Mouse (Mus musculus) frontal cortex, postnatal 36 days (tissue): Measurements from ENCODE around the gene Jak2.

Experiments
- DNase-seq, 2 experiments: peaks; one replicate each; pipeline ENCODE4 v3.0.0; 2022; ENCODE audit warnings: low spot score in 2 of 2

Jak2 gene

DNA sequence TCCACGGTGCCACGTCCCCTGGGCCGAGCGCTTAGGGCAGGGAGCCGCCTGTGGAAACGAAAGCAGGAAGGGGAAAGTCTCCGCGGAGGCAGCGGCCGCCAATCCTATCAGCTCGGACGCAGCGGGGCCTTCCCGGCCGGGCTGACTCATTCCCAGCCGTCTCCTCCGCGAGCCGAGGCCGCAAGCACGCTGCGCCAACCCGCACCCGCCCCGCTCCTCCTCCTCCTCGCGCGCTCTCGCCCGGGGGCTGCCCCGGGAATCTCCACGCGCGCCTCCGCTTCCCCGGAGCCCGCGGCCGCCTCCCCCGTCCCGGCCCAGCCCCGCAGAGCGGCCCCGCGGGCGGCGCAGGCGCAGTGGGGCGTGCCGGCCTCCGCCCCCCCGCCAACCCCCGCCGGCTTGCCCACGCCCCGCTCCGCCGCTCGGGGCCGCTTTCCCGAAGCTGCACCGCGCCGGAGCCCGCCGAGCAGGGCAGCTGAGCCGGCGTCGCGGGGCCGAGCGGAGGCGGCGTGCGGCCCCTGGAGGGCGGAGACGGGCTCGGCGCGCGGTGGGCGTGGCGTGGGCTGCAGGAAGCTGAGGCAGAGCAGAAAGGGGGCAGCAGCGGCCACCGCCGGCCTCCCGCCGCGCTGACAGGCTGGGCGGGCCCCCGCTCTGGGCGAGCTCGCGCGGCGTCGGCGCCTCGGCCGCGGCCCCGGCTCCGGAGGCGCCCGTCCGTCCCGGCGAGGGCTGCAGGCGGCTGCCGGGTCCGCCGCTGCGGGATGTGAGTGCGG is at the start of gene Jak2:
TSS of gene Jak2 (plus strand) at position 638 of the 767 bp plus-strand sequence.
- DNase-seq, result peak; percentile 80 to 84

DNA sequence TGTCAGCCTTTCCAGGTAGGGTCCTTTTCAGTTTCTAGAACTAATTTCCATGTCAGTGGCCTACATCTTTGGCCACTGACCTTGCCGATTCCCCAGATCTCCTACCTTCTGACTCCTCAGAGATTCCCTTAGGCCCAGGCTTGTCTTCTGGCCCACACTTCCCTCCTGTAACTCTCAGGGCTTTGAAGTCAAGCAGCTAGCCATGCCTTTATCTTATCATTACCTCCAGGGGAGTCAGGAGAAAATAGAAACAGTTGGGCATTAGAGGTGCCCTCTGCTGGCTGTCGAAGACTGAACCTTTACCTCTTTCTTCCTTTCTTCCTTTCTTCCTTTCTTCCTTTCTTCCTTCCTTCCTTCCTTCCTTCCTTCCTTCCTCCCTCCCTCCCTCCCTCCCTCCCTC is 48.3 kb upstream of the Jak2 start:
- DNase-seq, result no peak

DNA sequence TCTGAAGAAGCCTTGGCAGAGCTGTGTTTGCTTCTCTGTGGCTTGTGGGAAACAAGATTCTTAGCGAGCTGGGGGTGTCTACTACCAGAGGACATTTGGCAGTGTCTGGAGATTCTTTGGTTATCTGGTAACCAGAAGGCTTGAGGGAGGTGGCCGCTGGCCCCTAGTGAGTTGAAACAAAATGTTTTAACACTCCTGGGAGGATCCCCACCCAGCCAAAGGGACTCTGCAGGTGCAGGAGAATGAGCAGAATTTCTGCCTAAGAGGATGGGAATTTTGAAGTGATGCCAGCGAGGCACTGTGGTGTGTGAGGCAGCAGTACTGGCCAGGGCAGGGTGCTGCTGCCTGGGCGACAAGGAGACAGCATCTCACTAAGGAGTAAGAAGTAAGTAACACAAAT is 47.0 kb upstream of the Jak2 start:
- no peak for DNase-seq

DNA sequence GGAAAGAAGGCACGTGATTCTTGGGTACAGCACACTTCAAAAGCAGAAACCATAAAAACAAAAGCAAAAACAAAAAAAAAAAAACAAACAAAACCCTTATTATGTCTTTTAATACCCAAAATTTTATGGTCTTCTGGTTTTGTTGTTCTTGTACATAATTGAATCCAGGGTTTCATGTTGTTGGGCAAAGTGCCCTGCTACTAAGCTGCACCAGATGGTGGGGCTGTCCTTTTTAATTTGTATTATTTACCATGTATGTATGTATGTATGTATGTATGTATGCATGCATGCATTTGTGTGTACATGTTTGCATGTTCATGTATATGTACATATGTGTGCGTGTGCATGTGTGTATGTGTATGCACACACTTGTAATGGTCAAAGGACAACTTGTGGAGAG is 46.4 kb upstream of the Jak2 start:
- no peak for DNase-seq

DNA sequence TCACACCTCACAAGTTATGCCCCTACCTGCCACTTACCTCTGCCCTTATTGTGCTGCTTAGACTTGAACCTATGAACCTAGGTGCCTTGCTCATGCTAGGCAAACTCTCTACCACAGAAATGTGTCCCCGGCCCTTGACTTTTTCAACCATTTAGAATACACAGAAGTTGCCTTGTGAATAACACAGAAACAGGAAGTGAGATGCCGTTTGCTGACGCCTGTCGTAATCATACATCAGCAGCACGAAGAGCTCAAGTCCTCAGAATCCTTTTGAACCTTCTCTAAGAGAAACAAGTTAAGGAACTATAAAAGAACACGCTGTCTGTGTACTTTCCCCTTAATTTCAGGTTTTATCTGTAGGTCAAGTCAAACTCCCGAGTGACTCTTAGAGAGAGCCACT is 41.7 kb upstream of the Jak2 start:
- DNase-seq, result no peak

DNA sequence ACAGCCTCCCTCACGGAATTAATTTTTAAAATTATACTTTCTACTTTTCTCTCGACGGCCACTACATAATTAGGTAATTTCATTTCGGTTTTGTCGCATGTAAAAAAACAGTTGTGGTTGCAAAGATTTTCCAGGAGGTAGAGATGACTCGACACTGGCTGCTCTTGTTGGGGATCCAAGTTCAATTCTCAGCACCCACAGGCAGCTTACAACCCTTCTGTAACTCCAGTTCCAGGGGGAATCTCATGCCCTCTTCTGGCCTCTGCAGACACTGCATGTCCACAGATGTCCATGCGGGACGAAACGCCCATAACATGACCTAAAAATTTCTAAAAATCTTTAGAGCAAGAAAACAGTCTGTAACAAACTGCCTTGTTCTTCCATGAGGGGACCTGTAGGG is 41.3 kb upstream of the Jak2 start:
- DNase-seq, result no peak

DNA sequence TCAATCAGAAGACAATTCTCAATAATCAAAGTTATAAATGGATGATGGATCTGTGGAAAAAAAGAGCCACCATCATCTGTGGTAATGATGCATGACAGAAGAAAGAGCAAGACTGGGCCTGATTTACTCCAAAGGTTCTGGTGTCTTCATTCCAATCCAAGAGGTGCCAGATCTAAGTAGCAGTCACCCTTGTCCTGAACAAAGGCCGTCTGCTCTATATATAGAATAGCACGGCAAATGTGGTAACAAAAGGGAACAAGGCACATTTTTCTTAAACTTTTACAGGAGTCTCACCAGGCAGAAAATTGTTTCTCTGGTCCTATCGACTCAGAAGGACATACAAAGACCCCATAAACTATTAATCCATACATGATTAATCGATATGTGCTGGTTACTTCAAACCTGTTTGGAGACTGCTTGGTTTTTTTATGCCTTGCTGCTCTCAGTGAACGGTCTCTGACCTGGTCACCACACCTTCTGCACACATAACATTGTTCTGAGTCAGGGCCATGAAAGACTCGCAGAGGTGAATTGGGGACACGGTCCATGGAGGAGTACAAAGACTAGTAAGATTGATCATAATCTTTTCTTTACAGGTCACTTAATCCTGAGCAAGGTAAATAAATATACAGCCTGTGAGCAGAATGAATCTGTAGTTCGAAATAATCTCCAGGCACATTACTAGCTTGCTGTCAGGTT is 35.7 kb upstream of the Jak2 start:
- DNase-seq, result no peak

DNA sequence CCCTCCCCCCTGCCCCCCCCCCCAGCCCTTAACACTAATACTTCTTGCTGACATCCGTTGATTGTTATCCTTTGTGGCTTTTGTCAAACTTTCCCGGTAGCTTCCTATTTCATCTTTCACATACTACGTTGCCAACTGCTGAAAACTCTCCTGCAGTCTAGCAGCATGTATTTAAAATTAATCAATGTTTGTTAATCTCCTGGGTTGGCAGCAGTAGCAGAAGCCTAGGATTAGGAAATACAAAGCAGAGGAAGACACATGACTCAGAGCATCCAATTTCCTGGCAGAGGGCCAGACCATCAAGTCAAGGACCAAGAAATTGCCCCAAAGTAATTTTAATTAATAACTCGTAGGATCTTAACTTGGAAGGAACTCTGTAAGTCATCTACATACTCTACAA is 29.8 kb upstream of the Jak2 start:
- DNase-seq, result no peak

DNA sequence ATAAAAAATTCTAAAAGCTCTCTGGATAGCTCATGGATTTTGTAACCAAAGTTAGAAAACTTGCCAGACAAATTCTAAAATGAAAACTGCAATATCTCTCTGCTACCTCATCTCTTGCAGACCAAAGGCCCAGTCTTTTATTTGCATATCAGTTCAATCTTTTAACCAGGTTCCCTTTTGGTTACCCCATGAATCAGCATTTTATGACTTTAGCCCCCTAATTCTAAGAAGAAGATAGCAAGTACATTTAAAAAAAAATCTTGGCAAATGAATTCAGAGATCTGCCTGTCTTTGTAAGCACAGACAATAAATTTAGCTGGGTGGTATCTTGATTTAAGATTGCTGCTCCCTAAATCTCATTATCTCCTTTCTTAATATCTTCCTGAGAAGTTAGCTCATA is 26.7 kb upstream of the Jak2 start:
- DNase-seq, result no peak

DNA sequence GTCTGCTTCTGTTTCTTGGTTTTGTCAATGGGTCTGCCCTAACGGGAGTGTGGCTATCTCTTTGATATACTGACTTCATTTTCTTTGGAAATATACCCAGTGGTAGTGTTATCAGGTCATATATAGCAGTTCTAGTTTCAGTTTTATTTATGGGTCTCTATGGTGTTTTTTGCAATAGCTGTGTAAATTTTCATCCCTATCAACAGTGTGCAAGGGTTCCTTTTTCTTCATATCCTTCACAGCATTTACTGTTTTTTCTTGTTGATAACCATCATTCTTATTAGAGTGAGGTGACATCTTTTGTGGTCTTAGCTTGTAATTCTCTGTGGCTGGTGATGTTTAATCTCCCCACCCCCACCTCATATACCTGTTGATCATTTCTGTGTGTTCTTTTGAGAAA is 24.6 kb upstream of the Jak2 start:
- no peak for DNase-seq

DNA sequence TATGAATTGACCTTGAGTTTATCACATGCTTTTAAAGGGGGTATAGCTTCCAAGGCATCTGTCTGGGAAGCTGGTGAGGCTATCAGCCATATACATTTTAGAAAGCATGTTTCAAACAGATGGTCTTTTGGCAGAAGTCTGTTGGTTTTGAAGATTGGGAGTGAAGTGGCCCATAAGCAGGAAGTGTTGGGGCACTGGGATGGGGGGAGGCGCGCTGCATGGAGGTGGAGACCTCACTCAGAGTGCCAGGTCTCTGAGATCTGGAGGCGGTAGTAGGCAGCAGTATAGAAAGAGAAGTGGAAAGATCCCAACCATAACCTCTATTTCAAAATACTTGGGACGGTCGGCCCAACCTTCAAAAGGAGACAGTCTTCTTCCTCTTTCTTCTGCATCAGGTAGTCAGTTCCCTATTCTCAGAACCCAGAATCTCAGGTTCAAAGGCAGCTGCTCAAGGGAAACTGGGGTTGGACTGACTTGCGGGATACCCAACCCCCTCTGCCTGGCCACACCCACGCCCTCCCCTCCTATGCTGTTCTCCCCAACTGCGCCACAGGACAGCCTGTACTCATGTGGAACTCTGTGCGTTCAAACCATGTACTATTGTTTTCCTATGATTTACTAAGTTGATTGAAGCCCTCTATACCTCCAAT is 23.6 kb upstream of the Jak2 start:
- DNase-seq, result no peak

DNA sequence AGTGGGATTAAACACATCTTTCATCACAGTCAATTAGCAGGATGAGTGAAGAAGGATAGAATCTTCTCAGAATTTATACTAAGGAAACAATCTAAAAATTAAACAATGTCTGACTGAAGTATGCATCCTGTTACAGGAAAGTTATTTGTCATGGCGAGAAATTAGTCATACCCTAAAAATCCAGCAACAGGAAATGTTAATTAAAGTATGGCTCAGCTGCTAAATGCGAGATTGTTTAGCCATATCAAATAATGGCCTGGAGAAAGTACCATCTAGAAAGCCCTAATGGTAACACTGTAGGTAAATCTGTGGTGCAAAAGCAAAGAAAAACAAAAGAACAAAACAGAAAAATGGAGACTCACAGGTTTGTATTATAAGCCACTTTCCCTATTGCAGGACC is 22.6 kb upstream of the Jak2 start:
- no peak for DNase-seq

DNA sequence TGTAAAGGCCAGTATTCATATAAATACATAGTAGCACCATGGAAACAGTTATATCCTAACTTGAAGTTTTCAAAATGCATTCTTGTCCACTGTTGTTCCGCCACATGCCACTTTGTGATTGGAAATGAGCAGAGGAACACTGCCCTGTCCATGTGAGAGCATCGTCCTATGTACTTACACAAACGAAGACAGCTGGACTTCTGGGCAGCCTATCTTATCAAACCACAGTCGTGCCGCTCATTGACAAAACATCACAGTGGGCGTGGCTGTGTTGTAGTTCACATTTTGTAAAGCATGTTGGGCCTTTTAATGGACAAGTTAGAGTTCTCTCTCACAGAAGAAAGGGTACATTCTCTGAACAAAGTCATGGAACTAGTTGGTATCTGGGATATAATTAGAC is 18.9 kb upstream of the Jak2 start:
- no peak for DNase-seq

DNA sequence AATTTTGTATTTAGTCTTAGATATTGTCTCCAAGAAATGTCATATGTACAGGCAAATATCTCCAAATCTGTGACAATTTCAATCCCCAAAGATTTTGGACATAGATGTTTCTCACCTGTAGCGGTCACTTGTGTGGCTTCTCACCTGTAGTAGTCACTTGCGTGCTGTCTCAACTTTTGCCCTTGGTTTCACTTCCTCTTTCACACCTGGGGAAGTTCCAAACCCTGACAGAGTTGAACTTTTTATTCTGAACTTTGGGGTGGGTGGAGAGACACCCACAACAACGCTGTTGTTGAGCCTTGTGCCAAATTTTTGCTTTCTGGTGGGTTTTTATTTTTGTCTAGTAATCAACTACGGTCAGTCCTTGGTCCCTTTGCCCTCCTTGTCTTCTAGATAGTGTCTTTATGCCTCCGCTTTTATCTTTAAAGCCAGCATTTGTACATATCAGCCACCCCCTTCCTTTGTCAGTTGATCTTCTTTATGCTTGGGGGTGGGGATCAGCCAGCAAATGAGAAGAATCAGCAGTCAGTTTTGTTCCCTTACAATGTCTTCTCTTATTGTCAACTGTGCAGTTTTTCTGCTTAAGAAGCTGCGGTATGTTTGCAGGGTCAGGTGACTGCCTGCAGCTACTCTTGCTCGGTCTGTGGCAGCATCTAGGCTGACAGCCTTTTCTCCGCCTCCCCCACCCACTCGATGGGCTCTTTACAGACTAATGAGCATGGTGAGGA is 14.8 kb upstream of the Jak2 start:
- DNase-seq, result no peak

DNA sequence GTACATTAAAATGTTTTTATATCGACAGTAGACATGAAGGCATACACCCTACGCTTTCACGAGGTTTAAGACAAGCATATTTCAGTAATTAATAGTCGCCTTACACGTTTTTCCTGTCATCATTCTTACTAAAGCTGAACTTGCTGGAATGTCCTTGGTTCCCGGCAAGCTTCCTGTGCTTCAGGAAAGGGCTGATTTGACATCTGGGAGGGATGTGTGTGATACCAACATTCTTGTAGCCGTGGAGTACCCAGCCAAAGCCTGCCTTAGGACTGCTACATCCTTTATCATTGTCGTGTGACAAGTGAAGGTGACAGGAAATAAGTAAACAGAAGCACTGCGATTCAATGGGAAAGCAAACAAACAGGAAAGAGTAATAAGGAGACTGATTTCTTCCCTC is 13.5 kb upstream of the Jak2 start:
- DNase-seq, result no peak

DNA sequence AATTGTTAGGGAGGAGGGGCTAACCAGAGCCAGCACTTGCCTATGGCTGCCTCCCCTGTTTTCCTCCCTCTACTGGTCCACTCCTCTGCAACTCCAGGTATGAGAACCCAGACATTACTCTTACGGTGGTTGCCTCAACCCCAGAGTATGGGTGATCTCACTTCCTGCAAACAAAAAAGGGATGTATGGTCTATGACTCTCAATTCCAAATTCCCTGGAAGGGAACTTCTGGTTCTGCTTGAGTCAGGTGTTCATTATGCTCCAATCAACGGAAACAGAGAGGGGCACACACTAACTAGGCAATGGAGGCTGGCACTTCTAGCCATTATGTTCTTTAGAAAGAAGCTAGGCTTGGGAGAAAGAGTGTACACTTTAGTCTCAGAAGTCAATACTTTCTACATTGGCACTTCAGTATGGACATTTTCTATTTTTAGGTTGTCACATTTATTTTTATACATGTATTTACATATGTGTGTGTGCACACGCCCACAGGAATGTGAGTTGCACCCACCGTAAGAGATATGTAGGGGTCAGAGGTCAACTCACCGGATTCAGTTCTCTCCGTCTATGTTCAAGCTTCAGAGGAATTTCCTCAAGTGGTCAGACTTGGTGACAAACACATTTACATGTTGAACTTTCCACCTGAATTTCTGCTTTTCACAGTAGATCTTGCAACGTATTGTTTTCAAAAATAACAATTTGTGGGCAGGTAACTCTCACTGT is 12.0 kb upstream of the Jak2 start:
- no peak for DNase-seq

DNA sequence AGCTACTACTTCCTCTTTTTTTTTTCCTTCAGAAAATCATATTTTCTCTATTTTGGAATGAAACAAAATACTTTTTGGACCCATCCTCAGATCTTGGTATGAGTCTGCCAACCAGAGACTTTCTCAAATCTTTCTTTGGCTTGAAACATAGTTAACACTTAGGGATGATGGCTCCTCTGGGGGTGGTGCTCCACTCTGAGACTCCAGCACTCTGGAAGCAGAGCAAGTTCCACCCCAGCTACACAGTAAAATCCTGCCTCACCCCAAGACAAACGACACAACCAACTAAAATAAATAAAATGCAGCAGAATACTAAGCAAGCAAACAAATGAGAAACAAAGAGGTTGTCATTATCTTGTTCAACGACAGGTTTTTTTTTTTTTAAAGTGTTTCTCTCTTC is 11.0 kb upstream of the Jak2 start:
- DNase-seq, result no peak

DNA sequence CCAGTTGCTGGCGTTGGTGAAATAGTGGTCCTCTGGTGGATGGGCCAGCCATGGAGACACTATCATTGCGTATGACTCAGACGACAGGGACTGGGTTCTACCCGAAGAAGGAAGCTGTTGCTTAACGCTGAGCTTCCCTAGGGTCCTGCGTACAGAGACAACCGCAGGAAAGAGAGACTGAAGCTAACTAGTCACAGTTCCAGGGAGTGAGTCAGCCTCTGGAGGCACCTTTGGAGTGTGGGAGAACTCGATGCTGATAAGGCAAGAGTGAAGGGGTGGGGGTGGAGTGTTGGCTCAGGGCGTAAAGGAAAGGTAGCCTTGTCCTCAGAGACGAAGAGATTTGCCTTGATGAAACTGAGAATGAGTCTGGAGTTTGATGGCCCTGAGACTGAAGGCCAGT is 10.0 kb upstream of the Jak2 start:
- no peak for DNase-seq

DNA sequence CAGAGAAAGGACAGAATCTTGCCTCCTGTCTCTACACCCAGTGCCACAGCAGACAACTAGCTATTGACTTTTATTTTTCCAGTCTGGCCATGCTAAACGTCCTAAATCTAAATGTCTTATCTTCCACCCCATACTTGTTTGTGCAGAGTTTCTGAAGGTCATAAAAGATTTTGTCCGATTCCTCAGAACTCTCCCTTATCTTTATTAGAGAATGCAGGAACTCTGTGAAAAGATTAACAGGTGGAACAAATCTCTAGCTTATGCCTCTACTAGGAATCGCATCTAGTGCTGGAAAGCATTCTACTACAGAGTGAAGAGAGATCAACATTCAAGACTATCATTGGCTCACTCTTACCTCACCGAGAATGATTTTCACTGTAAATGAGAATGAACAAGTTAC is 1.7 kb upstream of the Jak2 start:
- no peak for DNase-seq

DNA sequence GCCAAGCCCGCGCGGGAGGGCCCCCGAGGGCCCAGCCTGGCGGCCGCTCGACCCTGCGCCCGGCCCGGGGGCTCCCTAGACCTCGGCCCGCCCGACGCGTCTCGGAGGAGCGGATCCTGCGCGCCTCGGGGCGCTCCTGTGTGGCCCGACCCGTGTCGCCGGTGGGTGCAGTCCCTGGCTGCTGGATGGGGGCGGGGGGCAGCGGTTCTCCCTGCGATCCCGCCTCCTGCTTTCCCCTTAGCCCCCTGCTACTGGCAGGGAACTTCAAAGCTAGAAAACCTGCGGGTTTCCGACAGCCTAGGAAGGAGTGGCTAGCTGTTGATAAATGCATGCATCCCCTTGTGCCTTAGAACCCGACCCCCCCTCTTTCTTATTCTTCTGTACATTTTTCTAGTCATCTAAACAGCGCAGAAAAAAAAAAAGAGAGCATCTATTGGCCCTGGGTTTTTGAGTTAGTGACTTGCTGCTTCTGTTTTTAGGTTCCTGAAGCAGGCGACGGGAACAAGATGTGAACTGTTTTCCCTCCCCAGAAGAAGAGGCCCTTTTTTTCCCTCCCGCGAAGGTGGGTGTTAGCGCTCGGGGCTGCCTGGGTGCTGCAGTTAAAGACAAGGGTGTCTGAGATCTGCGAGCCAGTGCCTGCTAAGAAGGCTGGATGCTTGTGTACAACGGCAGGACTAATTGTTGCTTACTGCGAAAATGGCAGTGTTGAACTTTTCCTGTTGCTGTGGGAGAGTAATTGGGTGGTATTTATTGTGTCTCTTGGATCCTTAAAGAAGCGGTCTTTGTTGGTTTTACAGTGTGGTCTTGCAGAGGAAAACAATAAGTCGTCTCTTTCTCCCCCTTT is 552 bp downstream of the Jak2 start:
- peak; percentile 49 to 63 for DNase-seq
